Mouse (Mus musculus) left cerebral cortex, adult 9 months (tissue): ENCODE data around the gene Cep128.
"Not testable (repeated sequence)": the region's sequence is repeated elsewhere in the genome, so short reads cannot be mapped to it uniquely, and the experiment has no call there.

ENCODE experiments used
- DNase-seq, 2 experiments: peaks; one replicate each; pipeline ENCODE4 v3.0.0; 2022; ENCODE audit warnings: low spot score in 2 of 2

Cep128 gene

DNA sequence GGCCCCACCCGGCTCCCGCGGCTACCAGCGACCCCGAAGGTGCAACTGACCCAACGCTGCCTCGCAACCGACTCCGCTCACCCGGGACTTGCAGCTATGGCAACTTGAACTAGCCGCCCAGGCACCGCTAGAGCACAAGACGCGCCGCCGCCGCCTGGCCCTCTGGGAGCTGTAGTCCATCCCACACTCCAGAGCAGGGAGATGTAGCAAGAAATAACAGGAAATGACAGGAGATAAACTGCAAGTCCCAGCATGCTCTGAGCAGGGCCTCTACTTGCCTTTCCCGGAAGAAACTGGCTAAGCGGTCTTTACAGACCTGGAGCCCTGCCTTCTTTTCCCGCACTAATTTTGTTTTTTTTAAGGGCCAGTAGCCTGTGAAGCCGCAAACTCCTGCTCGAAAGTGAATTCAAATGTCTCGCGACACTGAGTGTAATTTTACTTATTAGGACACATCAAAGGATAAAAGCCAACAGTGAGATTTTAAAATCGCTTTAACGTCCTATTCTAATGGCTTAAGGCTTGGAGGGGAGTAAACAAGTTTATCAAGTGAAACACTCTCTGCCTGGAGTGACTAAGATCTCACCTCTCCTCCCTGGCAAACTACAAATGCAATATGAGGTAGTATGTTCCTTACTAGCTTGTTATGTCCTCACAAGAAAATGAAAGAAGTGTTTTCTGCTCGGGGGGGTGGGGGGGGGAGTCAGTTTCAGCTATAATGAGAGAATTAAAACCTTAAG is at the start of gene Cep128, which contains the start of gene Tshr:
Gene Cep128, minus strand, starts transcription at position 129 of the 737 bp plus-strand sequence.
Gene Tshr, plus strand, starts transcription at position 283 of the 737 bp plus-strand sequence.
- DNase-seq = peak; percentile 86 to 94

DNA sequence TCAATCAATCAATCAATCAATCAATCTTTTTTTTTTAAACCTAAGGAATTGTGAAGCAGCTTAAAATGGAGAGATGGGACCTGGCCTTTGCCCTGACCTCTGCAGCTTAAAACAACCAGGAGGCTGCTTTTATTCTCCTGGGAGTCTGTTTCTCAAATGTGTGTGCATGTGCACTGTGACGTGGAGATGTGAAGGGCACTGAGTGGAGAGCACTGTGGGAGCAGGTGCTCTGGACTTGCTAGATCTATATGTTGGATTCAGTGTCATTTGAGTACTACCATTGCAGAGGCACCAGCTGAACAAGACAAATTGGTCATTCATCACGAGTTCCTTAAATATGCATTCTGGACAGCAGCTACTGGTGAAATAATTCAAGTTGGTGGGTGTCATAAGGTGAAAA is 42.9 kb upstream of the Cep128 start:
- no peak for DNase-seq

DNA sequence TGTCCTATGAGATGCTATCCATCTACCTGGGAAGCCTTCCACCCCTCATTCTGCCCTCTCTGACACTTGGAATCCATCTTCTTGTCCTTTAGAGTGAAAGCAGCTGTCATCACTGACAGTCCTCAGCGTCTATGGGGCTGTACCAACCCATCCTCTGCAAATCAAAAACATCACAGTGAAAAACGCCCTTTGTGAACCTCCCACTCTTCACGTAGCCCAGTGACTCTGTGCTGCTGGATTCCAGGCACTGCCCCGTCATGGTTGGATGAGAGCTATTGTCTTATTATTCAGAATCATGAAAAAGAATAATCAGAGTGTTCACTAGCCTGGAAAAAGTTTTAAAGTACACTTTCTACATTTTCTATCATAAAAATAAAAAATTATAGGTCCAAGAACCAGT is 42.3 kb upstream of the Cep128 start:
- DNase-seq = no peak

DNA sequence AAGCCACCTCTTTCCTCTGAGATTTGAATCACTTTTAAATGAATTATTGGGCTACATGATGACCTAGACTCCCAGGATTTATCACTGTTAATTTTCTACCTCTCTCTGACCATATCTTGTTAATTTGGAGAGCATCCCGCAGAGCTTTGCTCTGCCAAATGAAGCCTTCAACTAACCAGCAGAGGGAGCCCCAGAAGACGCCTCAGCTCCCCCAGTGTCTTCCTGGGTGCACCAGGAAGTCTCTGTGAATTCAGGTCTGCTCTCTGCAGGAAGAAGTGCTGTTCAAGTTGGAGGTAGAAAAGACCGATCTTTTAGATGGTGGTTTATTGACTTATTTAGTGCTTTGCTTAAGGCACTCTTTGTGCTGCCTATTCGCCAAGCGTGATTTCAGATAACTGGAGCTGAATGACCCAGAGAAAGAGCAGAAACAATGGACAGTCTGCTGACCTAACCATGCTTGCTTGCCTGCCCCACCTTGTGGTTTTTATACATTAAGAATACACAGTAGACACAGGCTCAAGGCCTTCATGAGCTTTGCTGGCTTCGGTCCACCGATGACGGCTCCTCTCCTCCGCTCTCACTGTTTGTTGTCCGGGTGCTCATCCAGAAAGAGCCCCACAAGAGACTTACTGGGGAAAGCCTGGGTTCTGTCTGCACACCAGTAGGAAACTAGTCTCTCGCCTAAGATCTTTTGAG is 39.1 kb upstream of the Cep128 start:
- peak in 1 of 2 experiments; percentile 37 for DNase-seq

DNA sequence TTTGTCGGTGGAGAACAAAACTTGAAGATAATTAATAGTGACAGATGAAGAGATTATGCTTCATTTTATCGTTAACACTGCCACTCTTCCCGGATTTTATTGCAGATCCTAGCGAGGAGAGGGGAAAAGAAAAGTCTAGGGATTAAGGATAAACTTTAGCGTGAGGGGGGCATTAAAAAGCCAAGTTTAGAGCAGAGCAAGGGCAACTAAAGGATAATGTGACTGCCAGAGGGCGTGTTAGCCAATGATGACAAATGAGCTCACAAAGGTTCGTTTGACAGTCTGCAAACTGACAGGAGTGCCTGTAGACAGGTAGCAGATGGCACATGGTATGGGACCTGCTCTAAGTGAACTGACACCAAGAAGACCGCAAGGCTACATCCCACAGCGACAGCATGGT is 37.1 kb upstream of the Cep128 start:
- DNase-seq = no peak

DNA sequence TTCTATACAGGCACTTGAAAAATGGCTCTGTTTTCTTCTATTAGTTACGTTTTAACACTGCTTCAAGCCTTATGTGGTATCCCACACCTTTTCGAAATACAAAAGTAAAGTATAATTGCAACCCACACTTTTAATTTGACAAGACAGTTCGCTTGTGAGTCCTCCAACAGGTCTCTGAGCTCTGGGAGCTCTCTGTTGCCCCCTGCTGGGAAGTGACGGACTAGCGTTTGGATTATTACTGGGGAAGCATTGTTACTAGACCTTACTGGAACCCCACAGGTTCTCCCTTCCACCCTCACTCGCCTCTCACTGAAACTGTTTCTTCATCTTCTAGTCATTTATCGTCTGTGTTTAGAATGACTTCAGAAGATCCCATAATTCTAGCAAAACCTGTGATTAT is 34.6 kb upstream of the Cep128 start:
- DNase-seq = peak in 1 of 2 experiments; percentile 75

DNA sequence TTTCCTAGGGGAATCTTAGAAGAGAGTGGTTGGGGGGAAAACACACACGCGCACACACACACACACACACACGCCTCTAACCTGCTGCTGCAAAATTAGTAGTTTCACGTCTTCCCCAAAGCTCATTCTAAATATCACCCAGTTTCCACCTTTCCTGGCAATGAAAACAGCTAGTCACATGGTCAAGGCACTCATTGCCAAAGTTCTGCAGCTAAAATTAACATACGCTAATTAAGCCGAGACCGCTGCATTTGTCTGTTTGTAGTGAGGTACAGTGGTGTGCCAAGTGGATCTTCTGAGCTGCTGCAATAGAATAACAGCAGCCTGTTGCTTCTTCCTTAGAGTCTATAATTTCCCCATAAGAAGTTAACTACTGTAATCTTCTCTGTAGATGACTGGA is 32.6 kb upstream of the Cep128 start:
- DNase-seq = no peak

DNA sequence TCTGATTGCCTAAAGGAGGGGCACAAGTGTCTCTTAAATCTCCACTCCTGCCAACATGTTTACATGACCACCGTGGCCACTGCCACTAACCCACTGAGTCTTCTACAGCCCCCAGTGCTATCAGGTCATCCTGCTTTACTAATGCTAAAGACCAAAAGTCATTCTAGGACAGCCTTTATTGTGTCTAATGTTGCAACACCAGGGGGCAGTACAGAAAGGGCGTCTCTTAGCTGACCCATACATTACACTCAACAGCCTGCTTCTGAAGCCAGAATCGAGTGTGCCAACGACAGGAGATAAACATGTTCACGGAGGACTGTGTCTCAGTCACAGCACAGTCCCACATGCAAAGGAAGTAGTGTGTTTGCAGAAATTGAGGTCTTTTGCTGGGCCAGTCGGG is 30.9 kb upstream of the Cep128 start:
- no peak for DNase-seq

DNA sequence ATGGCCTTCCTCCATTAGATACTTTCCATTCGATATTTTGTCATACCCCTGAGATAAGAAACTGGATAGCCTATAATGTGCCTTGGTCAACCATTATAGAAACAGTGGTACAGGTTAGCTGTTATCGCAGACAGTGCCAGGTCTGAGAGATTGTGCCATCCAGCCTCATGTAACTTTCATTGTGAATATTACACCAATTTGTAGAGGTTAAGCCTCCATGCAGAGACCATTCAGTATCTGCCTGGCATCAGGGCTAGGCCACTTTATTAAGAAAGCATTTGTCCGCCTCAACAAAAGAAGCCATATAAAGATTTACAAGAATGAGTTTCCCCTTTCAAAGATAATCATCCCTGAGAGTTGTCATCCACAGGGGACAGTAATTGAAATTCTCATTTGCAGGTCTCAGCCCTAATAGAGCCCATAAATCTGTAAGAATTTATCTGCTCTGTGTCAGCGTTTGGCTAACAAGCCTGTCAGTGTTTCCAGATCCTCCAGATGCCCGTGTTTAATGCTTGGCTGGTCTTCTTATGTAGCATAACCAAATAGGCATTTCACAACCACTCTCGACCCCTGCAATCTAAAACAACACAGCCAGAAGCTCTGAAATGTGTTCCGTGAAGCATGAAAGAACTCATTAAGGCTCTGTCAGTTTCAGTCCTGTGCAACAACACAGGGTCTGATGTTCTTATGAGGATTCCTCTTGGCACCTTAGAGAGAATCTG is 28.4 kb upstream of the Cep128 start:
- no peak for DNase-seq

DNA sequence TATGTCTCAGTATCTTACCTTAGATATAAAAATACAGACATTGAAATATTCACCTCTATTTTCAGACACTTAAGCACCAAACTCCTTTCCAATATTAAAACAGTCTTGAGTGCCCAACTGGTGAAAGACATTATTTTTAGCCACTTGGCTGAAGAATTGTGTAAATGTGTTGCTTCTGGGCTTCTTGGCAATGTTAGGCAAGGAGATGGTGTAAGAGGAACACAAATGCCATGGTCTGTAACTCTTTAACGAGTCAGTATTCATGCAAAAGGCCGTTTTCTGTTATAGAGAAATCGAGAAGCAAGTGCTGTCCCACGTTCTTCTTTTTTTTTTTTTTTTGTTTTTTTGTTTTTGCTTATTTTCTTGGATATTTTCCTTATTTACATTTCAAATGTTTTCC is 26.1 kb upstream of the Cep128 start:
- DNase-seq = no peak

DNA sequence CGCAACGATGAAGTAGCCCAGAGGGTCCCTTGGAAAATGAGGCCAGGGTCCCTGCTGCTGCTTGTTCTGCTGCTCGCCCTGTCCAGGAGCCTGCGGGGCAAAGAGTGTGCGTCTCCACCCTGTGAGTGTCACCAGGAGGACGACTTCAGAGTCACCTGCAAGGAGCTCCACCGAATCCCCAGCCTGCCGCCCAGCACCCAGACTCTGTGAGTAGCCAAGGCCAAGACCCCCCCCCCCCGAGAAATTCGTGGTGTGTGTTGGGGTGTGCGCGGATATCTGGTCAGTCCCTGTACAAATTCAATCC is 16.8 kb upstream of the Cep128 start:
- no peak for DNase-seq

DNA sequence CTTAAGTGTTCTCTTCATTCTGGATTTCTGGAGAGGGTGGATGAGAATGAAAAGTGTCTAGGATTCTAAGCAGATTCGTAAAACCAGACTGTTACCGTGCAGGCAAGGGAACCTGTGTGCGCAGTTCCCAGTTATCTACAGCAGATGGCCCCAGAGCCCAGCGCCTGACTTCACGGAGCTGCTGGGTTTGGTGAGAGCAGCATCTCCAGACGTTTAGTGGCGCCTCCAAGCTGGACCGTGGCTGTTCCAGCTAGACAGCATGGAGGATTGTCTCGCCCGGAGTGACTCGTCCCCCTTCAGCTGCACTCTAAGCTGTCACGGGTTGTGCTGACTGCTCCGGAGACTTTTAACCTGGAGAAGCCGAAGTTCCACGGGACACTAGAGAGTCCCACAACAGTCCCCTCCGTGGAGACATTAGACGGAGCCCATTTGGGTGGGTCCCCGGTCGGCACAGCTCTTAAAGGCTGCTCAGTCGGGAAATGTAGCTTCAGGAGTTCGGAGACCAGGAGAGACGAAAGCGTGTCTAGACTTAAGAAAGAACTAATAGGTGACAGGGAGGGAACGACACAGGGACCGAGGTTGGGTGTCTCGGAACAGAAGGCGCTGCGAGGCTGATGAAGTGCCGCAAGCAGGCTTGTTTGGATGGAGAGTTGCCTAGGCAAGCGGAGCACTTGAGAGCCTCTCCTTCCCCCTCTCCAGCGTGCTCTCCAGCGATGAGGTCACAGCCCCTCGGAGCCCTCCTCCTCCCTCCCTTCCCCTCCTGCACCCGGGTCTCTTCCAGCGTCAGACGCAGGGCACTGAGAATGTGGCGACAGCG is 16.2 kb upstream of the Cep128 start:
- DNase-seq = peak in 1 of 2 experiments; percentile 86

DNA sequence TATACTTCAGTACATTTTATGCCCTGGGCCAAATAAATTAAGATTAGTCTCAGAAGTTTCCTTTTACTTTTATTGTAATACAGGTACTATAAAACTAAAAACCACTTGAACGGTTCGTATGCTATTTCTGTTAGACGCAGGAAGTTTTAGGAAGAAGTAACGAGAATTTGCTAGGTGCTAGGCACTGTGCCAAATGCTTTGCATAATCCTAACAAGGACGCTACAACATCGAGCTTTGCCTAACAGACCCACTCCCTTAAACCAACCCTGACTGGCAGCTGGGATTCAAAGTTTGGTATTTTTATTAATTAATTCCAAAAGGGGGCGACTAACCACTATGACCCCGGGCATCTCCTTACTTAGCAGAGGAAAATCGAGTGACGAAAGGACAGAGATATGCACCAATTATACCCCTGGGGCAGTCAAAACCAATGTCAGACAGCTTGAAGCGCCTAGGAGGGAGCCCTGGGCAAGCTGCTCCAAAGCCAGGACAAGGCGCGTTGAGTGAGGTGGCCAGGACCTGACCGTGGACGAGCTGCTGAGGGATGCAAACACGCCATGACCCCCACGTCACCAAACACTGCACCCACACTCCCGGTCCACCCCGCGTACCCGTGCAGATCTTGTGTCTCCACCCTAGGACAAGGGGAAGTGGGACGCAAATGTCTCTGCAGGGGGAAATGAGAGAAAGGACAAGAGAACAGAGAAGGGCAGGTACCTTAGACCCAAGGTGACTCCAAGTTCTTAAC is 519 bp downstream of the Cep128 start:
- DNase-seq = peak in 1 of 2 experiments; percentile 6

DNA sequence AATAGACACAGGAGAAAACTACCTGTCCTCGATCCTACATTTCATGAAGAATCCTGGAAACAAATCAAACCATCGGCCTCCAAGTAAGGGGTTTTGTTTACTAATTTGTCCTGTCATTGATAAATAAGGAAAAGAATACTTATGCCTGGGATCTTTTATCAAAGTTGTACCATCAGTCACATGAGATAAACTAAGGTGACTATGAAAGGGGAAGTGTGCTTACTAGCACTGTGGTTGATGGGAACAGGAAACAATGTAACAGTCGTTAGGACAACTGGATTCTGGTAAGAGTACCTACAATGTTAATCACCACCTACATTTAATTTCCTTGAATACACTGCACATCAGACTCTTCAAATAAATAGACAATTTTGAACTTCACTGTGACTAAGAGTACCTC is 15.0 kb downstream of the Cep128 start:
- no peak for DNase-seq

DNA sequence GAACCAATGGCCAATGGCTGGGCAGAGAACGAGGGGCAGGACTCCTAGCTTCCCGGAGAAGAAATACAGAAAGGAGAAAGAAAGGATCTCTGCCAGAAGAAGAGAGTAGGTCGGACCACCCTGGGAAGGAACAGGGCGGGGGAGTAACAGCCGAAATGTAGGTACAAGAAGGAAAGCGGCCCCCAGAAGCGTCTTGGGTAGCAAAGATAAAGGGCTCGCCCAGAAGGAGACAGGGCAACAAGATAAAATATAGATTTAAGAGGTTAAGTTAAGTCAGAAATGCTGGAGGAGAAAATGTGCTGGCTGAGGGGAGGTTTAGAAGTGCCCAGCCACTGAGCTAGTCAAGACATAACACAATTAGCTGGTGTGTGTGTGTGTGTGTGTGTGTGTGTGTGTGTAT is 30.4 kb downstream of the Cep128 start:
- no peak for DNase-seq

DNA sequence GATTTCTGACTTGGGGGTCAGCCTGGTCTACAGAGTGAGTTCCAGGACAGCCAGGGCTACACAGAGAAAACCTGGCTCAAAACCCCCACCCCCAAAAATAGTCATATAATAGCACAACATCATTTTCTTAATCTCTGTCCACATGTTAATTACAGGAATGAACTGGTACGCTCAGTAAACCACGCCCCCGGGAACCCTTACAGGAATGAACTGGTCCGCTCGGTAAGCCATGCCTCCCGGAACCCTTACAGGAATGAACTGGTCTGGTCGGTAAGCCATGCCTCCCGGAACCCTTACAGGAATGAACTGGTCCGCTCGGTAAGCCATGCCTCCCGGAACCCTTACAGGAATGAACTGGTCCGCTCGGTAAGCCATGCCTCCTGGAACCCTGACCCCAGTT is 45.6 kb downstream of the Cep128 start:
- not testable (repeated sequence) for DNase-seq

DNA sequence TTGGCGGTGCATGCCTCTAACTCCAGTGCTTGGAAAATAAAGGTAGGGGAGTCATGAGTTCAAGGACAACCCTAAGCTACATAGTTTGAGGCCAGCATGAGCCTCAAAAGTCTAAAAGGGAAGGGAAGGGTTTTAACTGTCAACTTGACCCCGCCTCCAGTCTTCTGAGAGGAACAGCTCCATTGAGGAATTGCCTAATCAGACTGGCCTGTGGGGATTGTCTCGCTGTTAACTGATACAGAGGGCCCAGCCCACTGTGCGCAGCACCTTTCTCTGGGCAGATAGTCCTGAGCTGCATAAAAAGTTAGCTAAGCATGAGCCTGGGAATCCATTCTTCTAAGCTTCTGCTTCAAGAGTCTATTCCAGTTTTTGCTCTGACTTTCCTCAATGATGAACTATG is 56.7 kb downstream of the Cep128 start:
- no peak for DNase-seq

DNA sequence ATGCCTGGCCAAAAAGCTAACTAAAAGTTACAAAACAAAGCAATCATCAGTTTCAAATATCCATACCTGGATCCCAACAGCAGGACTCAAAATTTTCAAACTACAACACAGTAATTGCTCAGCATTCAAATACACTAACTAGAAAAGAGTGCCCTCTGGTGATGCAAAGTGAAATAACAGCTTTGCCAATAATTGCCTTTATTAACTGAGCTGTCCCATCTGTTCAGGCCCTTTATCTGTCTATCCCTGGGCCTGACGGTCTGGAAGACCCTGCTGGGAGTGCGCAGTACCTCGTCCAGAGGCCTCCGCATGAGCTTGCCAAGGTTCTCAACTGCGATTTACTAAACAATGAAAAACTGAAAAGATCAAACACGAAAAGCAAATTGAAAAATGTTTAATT is 58.1 kb downstream of the Cep128 start:
- DNase-seq = peak in 1 of 2 experiments; percentile 49

DNA sequence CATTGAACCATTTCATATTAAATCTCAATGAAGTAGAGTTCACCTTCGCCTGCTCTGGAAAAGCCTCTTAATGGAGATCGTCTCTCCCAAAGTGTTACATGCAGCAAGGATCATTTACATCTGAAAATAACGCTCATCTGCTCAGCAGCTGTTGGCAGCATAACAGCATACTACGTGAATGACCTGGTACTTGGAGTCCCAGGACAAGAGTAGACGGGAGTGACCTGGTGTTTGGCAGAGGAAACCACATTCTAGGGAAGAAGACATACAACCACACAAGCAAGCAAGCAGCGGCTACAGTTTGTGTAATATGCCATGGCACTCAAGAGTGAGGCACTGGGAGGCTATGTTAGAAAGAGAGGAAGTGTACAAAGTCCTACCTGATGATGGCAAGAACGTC is 69.2 kb downstream of the Cep128 start:
- no peak for DNase-seq

DNA sequence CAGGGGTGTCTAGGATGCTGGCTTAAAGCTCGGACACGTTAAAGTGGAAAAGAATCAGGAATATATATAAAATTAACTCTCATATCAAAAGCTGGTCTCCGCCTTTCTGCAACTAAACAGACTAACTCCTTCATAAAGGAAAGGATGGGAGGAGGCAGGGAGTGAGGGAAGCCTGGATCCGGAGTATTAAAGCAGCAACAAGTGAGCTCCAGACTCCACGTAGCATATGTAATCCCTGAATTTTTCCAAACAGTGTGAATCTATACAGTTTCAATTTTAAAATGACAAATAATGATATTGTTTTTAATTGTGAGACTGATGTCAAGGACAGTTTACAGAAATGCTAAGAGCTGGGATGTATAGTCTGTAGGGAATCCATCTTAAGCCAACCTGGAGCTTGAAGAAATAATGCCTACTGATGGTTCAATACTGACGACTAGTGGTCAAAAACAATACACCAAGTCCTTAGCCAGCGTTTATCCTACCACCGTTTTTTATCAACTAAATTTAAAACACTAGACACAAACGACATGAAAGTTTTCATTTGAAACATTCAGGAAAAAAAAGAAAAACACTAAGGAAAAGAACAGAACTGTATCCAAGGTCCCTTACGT is 70.1 kb downstream of the Cep128 start:
- peak in 1 of 2 experiments; percentile 57 for DNase-seq

DNA sequence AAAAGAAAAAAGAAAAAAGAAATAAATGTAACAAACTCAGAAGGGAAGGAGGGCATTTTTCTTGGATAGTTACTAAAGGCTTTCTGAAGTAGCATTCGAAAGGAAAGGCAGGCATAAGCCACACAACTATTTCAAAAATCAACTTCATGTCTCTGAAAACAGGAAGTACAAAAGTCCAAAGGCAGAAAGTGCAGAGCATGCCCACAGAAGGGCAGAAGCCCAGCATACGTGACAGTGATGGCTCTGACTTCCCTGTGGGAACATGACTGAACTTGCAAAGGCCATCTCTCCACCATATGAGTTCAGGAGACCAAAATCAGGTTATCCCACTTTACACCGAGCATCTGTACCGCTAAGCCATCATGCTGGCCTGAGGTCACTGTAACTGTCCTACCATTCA is 71.6 kb downstream of the Cep128 start:
- DNase-seq = no peak
